Mouse (Mus musculus) brain, embryonic 14.5 days (tissue): Measurements from ENCODE around the gene Tfap2a.

ENCODE experiments used
- CTCF ChIP-seq: fragments of 200-500 bp; IDR thresholded peaks from 2 replicates; pipeline ENCODE4 v1.5.1; 2012; ENCODE audit warnings: inconsistent platforms, mild to moderate bottlenecking, moderate library complexity, borderline replicate concordance; ENCODE audit not compliant: insufficient read depth, insufficient read length; ENCODE audit errors: extremely low read depth
- POLR2A ChIP-seq: fragments of 200-500 bp; IDR thresholded peaks from 2 replicates; pipeline ENCODE4 v1.6.1; 2012; ENCODE audit warnings: mild to moderate bottlenecking, inconsistent platforms, borderline replicate concordance; ENCODE audit not compliant: poor library complexity, insufficient read depth, insufficient read length, severe bottlenecking; ENCODE audit errors: extremely low read depth

GRCm38 (mm10) chr13:40734316-40734965 lies 3.7 kb downstream of the Tfap2a start:
- no peak for TF ChIP-seq CTCF
- no peak for TF ChIP-seq POLR2A
